Mouse (Mus musculus) forebrain, embryonic 15.5 days (tissue): Measurements from ENCODE around the gene Sp3. TPM values are rescaled to one million over a fixed set of nuclear protein-coding genes. Genes with fewer than 3 reads are reported as not detected.

Experiments
- ATAC-seq: fragments of 200-750 bp; cut with Nextera tagmentation; replicated peaks from 2 replicates; pipeline ENCODE4 v1.8.0; 2017; ENCODE audit warnings: mild to moderate bottlenecking, moderate TSS enrichment, moderate library complexity
- H3K27ac ChIP-seq: fragments of 300-500 bp; sonication (generic); replicated peaks from 2 replicates; pipeline ENCODE4 v1.5.1; 2015; ENCODE audit warnings: mild to moderate bottlenecking, inconsistent platforms
- H3K27me3 ChIP-seq: fragments of 300-500 bp; sonication (generic); 2 replicates; pipeline ENCODE4 v1.6.1; 2015; ENCODE audit warnings: inconsistent platforms
- H3K36me3 ChIP-seq: fragments of 300-500 bp; sonication (generic); 2 replicates; pipeline ENCODE4 v1.6.1; 2015; ENCODE audit warnings: mild to moderate bottlenecking, inconsistent platforms
- H3K4me1 ChIP-seq: fragments of 300-500 bp; sonication (generic); 2 replicates; pipeline ENCODE4 v1.6.1; 2015; ENCODE audit warnings: inconsistent platforms
- H3K4me2 ChIP-seq: fragments of 300-500 bp; sonication (generic); replicated peaks from 2 replicates; pipeline ENCODE4 v1.6.1; 2015; ENCODE audit warnings: mild to moderate bottlenecking, inconsistent platforms
- H3K4me3 ChIP-seq: fragments of 300-500 bp; sonication (generic); 2 replicates; pipeline ENCODE4 v1.5.1; 2015; ENCODE audit warnings: mild to moderate bottlenecking, inconsistent platforms
- H3K9ac ChIP-seq: fragments of 300-500 bp; sonication (generic); replicated peaks from 2 replicates; pipeline ENCODE4 v1.6.1; 2015; ENCODE audit warnings: mild to moderate bottlenecking, inconsistent platforms
- H3K9me3 ChIP-seq: fragments of 300-500 bp; sonication (generic); 2 replicates; pipeline ENCODE4 v1.6.1; 2016; ENCODE audit warnings: inconsistent platforms
- WGBS: fragments of 180-500 bp; shearing (Covaris S2); methylation state at CpG from one replicate; pipeline ENCODE4 v1.1.7; 2015; ENCODE audit warnings: mixed read lengths; 5-methylcytosine and 5-hydroxymethylcytosine counted together
- polyA plus RNA-seq: library from polyadenylated mRNA; unstranded; fragments of >200 nt; fragmentation: Nextera tagmentation; extraction: Ambion mirVana; gene quantifications from 2 replicates; pipeline ENCODE4 v1.2.1, GENCODE M21; 2015

Gene Sp3
- polyA plus RNA-seq, 1 experiment from 2014 or later: 61.4 TPM

GRCm38 (mm10) chr2:72985516-72985915 lies 5.3 kb upstream of the Sp3 start:
- Histone ChIP-seq H3K36me3 (no peaks in the 10 kb centered on the region), H3K27me3 (no peaks in the 10 kb centered on the region), H3K27ac (no peak overlapping the region), H3K9ac (no peak overlapping the region), H3K4me2 (no peak overlapping the region), H3K4me1 (peaks cover 6% of the 10 kb centered on the region), H3K9me3 (no peaks in the 10 kb centered on the region), H3K4me3 (no peak overlapping the region)
- no peak for ATAC-seq
- WGBS: 26% methylated on average over 1 of the region's 1 CpGs

DNA sequence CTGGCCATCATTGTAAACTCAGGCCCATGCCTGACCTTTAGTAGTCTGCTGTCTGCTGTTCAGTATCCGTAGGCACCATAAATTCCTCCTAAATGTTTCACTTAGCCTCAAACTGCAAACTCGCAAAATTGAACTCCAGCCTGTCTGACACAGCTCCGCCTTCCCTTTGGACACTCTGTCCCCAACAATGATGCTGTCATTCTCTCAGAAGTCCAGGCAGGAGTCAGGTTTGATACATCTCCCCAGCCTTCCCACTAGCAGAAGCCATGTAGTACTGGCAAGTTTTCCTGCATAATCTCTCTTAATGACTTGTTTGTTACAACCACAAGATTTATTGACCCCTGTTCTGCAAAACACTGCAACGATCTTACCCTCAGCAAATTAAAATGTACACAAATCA lies 4.6 kb upstream of the Sp3 start:
- no peak for ATAC-seq
- H3K9me3 ChIP-seq: no peaks in the 10 kb centered on the region
- WGBS: 74% methylated on average over 4 of the region's 4 CpGs

GRCm38 (mm10) chr2:72983211-72983610 lies 3.0 kb upstream of the Sp3 start:
- H3K4me2 ChIP-seq: no peak overlapping the region
- no peaks in the 10 kb centered on the region for H3K27me3 ChIP-seq
- no peaks in the 10 kb centered on the region for H3K9me3 ChIP-seq
- H3K9ac ChIP-seq: no peak overlapping the region
- H3K36me3 ChIP-seq: no peaks in the 10 kb centered on the region
- H3K27ac ChIP-seq: peak overlapping the region; percentile 23; the same call in 1 of the 2 replicates
- peaks cover 6% of the 10 kb centered on the region for H3K4me1 ChIP-seq
- WGBS: 67% methylated on average over 3 of the region's 3 CpGs
- H3K4me3 ChIP-seq: no peak overlapping the region
- no peak for ATAC-seq

More for the DNA sequence above, 4.6 kb upstream of the Sp3 start:
- Histone ChIP-seq H3K9ac (no peak overlapping the region), H3K27ac (no peak overlapping the region), H3K27me3 (no peaks in the 10 kb centered on the region), H3K36me3 (no peaks in the 10 kb centered on the region), H3K4me3 (no peak overlapping the region), H3K4me2 (no peak overlapping the region), H3K4me1 (peaks cover 6% of the 10 kb centered on the region)

- Histone ChIP-seq H3K4me3 (no peak overlapping the region), H3K9me3 (no peaks in the 10 kb centered on the region), H3K9ac (no peak overlapping the region), H3K36me3 (no peaks in the 10 kb centered on the region), H3K4me1 (peaks cover 11% of the 10 kb centered on the region), H3K27ac (no peak overlapping the region), H3K27me3 (no peaks in the 10 kb centered on the region), H3K4me2 (no peak overlapping the region)
- no peak for ATAC-seq
- 87% methylated on average over 7 of the region's 7 CpGs for WGBS
Observed at GRCm38 (mm10) chr2:72982110-72982785, 2.0 kb upstream of the Sp3 start.

DNA sequence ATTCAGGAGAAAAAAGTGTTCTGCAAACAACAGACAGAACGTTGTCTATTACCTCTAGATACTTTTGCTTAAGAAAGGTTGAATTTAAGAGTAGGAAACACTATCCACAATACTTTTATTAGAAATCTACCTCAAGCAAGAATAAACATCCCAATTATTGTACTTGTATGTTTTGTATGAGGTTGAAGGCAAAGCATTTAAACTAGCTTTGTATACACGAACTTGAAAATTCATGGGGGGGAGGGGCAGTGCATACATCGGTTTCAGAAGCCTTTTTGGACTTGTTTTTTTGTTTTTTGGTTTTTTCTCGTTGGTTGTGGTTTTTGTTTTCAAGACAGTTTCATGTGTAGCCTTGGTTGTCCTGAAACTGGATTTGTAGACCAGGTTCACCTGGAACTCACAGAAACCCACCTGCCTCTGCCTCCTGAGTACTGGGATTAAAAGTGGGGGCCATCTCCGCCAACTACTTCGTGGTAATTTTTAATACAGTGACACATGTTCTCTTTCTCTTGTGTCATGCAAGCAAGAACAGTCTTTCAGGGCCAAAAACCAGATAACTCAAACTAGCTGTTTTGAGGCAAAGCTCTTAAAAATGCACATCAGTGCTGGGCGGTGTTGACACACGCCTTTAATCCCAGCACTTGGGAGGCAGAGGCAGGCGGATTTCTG lies 1.3 kb upstream of the Sp3 start:
- peak overlapping the region; percentile 100 for H3K27ac ChIP-seq
- peak overlapping the region; percentile 80 for H3K4me3 ChIP-seq
- 67% methylated on average over 9 of the region's 9 CpGs for WGBS
- ATAC-seq: no peak
- no peaks in the 10 kb centered on the region for H3K36me3 ChIP-seq
- peak overlapping the region; percentile 100; the same call in 1 of the 2 replicates for H3K9ac ChIP-seq
- no peaks in the 10 kb centered on the region for H3K27me3 ChIP-seq
- H3K9me3 ChIP-seq: no peaks in the 10 kb centered on the region
- H3K4me2 ChIP-seq: peak overlapping the region; percentile 66
- peaks cover 17% of the 10 kb centered on the region for H3K4me1 ChIP-seq

DNA sequence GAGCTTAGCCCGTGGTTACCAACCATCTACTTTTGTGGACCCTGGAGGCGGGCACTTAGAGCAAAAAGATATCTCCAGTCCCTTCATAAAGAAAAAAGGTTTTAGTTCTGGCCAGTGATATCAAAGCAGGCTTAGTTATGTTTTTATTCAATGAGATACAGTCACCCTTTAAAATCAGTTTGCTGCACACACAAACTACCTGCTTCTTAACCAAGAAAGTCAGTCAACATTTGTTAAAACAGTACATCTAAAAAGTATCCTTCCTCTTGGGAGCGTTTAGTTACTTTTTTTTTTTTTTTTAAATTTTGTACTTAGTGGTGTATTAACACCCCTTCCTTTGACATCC lies 802 bp upstream of the Sp3 start:
- Histone ChIP-seq H3K4me1 (peaks cover 21% of the 10 kb centered on the region), H3K4me3 (peak overlapping the region; percentile 80), H3K36me3 (no peaks in the 10 kb centered on the region), H3K27ac (peak overlapping the region; percentile 100), H3K9ac (peak overlapping the region; percentile 100), H3K9me3 (no peaks in the 10 kb centered on the region), H3K27me3 (no peaks in the 10 kb centered on the region), H3K4me2 (peak overlapping the region; percentile 66)
- no peak for ATAC-seq
- WGBS: 8% methylated on average over 3 of the region's 3 CpGs

GRCm38 (mm10) chr2:72979659-72980071 lies 581 bp downstream of the Sp3 start:
- peak; percentile 72 for ATAC-seq
- H3K4me3 ChIP-seq: peak overlapping the region; percentile 80
- H3K9ac ChIP-seq: peak overlapping the region; percentile 100
- peaks cover 5% of the 10 kb centered on the region; the same call in 1 of the 2 replicates for H3K36me3 ChIP-seq
- no peaks in the 10 kb centered on the region for H3K27me3 ChIP-seq
- H3K9me3 ChIP-seq: no peaks in the 10 kb centered on the region
- H3K27ac ChIP-seq: peak overlapping the region; percentile 100
- 0 out of 2 replicates have a peak overlapping the region, but pooled peaks have one; percentile 2 for H3K4me2 ChIP-seq
- WGBS: under 1% methylated on average over 21 of the region's 54 CpGs
- peaks cover 29% of the 10 kb centered on the region for H3K4me1 ChIP-seq

- H3K9ac ChIP-seq: peak overlapping the region; percentile 100
- H3K4me1 ChIP-seq: peaks cover 31% of the 10 kb centered on the region
- H3K9me3 ChIP-seq: no peaks in the 10 kb centered on the region
- no peaks in the 10 kb centered on the region for H3K27me3 ChIP-seq
- peak overlapping the region; percentile 51 for H3K4me2 ChIP-seq
- peak overlapping the region; percentile 80 for H3K4me3 ChIP-seq
- peak; percentile 80 for ATAC-seq
- under 1% methylated on average over 64 of the region's 107 CpGs for WGBS
- H3K36me3 ChIP-seq: peaks cover 5% of the 10 kb centered on the region; the same call in 1 of the 2 replicates
- peak overlapping the region; percentile 100 for H3K27ac ChIP-seq
Observed at GRCm38 (mm10) chr2:72978901-72979658, 1.2 kb downstream of the Sp3 start.

- under 1% methylated on average over 33 of the region's 38 CpGs for WGBS
- Histone ChIP-seq H3K4me2 (peak overlapping the region; percentile 51), H3K4me3 (peak overlapping the region; percentile 80), H3K4me1 (peaks cover 36% of the 10 kb centered on the region), H3K9ac (peak overlapping the region; percentile 100), H3K27me3 (no peaks in the 10 kb centered on the region), H3K9me3 (no peaks in the 10 kb centered on the region), H3K27ac (peak overlapping the region; percentile 100), H3K36me3 (peaks cover 5% of the 10 kb centered on the region; the same call in 1 of the 2 replicates)
- peak; percentile 16; the same call in 1 of the 2 replicates for ATAC-seq
Observed at GRCm38 (mm10) chr2:72978473-72978872, 1.8 kb downstream of the Sp3 start.

GRCm38 (mm10) chr2:72977272-72977671 lies 3.0 kb downstream of the Sp3 start:
- H3K4me3 ChIP-seq: peak overlapping the region; percentile 25
- H3K27ac ChIP-seq: no peak overlapping the region
- WGBS: 72% methylated on average over 1 of the region's 1 CpGs
- H3K4me1 ChIP-seq: peaks cover 36% of the 10 kb centered on the region
- H3K9ac ChIP-seq: 0 out of 2 replicates have a peak overlapping the region, but pooled peaks have one; percentile 9
- no peaks in the 10 kb centered on the region for H3K9me3 ChIP-seq
- no peak for ATAC-seq
- H3K36me3 ChIP-seq: peaks cover 5% of the 10 kb centered on the region; the same call in 1 of the 2 replicates
- H3K27me3 ChIP-seq: no peaks in the 10 kb centered on the region
- H3K4me2 ChIP-seq: peak overlapping the region; percentile 31

- Histone ChIP-seq H3K4me2 (peak overlapping the region; percentile 25; the same call in 1 of the 2 replicates), H3K4me1 (peaks cover 30% of the 10 kb centered on the region), H3K4me3 (peak overlapping the region; percentile 4; the same call in 1 of the 2 replicates), H3K36me3 (peaks cover 8% of the 10 kb centered on the region), H3K27ac (no peak overlapping the region), H3K9me3 (no peaks in the 10 kb centered on the region), H3K27me3 (no peaks in the 10 kb centered on the region), H3K9ac (no peak overlapping the region)
- no peak for ATAC-seq
Observed at GRCm38 (mm10) chr2:72976036-72976435, 4.2 kb downstream of the Sp3 start.

GRCm38 (mm10) chr2:72970831-72971230 lies 9.4 kb downstream of the Sp3 start:
- no peak overlapping the region for H3K4me2 ChIP-seq
- no peak overlapping the region for H3K27ac ChIP-seq
- no peaks in the 10 kb centered on the region for H3K27me3 ChIP-seq
- H3K36me3 ChIP-seq: peaks cover 26% of the 10 kb centered on the region
- H3K9ac ChIP-seq: no peak overlapping the region
- 94% methylated on average over 6 of the region's 6 CpGs for WGBS
- ATAC-seq: no peak
- no peak overlapping the region for H3K4me3 ChIP-seq
- no peaks in the 10 kb centered on the region for H3K9me3 ChIP-seq
- peaks cover 21% of the 10 kb centered on the region for H3K4me1 ChIP-seq
